Mouse (Mus musculus) MEL (cell line): ENCODE measurements around the gene 4930415O20Rik. TPM values are rescaled to one million over a fixed set of nuclear protein-coding genes. Genes with fewer than 3 reads are reported as not detected.
A peak's percentile ranks its signal among the peaks of the same experiment; 100 is the strongest.

ENCODE experiments used
- DNase-seq: peaks from one replicate; pipeline ENCODE4 v3.0.0; 2011; ENCODE audit warnings: low read depth, low spot score
- H3K27ac ChIP-seq: 2 replicates; pipeline ENCODE4 v1.5.1; 2012; ENCODE audit warnings: low read depth, mild to moderate bottlenecking, control low read depth, low read length, moderate library complexity; ENCODE audit not compliant: control insufficient read depth
- H3K27me3 ChIP-seq, 2 experiments: fragments of 150-350 bp in 1 of 2; sonication (generic) in 1 of 2; 2 replicates each; pipeline ENCODE4 v1.6.1; 2012; ENCODE audit warnings: low read length in 2 of 2, mild to moderate bottlenecking in 2 of 2, improper control_type of control experiment in 1 of 2, moderate library complexity in 1 of 2; ENCODE audit not compliant: insufficient read depth in 2 of 2, control insufficient read depth in 1 of 2
- H3K36me3 ChIP-seq, 2 experiments: 2 replicates each; pipeline ENCODE4 v1.6.1; 2012 to 2014; ENCODE audit warnings: low read length in 2 of 2, improper control_type of control experiment in 1 of 2, inconsistent platforms in 1 of 2, mild to moderate bottlenecking in 1 of 2; ENCODE audit not compliant: insufficient read depth in 2 of 2, control insufficient read depth in 1 of 2
- H3K4me1 ChIP-seq, 2 experiments: fragments of 150-350 bp in 1 of 2; sonication (generic) in 1 of 2; 2 replicates each; pipeline ENCODE4 v1.6.1; 2012; ENCODE audit warnings: low read length in 2 of 2, improper control_type of control experiment in 1 of 2, mild to moderate bottlenecking in 1 of 2; ENCODE audit not compliant: insufficient read depth in 2 of 2, control insufficient read depth in 1 of 2
- H3K4me3 ChIP-seq, 2 experiments: fragments of 150-350 bp in 1 of 2; sonication (generic) in 1 of 2; 2 replicates each; pipeline ENCODE4 v1.5.1; 2012; ENCODE audit warnings: low read depth in 2 of 2, low read length in 2 of 2, mild to moderate bottlenecking in 2 of 2, moderate library complexity in 2 of 2, control low read depth in 1 of 2, improper control_type of control experiment in 1 of 2; ENCODE audit not compliant: control insufficient read depth in 1 of 2, insufficient read depth in 1 of 2
- H3K79me2 ChIP-seq: 2 replicates; pipeline ENCODE4 v1.6.1; 2012; ENCODE audit warnings: mild to moderate bottlenecking, low read length, moderate library complexity; ENCODE audit not compliant: control insufficient read depth, poor library complexity, insufficient read depth
- H3K9ac ChIP-seq: 2 replicates; pipeline ENCODE4 v1.6.1; 2012; ENCODE audit warnings: low read depth, mild to moderate bottlenecking, control low read depth, low read length, moderate library complexity; ENCODE audit not compliant: control insufficient read depth, poor library complexity, severe bottlenecking
- H3K9me3 ChIP-seq: fragments of 150-350 bp; sonication (generic); replicated peaks from 2 replicates; pipeline ENCODE4 v1.6.1; 2012; ENCODE audit warnings: mild to moderate bottlenecking, low read length, improper control_type of control experiment, moderate library complexity; ENCODE audit not compliant: insufficient read depth
- BHLHE40 ChIP-seq: IDR thresholded peaks from 2 replicates; pipeline ENCODE4 v1.6.1; 2012; ENCODE audit warnings: low read depth, mild to moderate bottlenecking, inconsistent platforms, low read length, improper control_type of control experiment, borderline replicate concordance
- CHD1 ChIP-seq: IDR thresholded peaks from 2 replicates; pipeline ENCODE4 v1.6.1; 2012; ENCODE audit warnings: low read depth, mild to moderate bottlenecking, inconsistent platforms, low read length, improper control_type of control experiment
- ELF1 ChIP-seq: IDR thresholded peaks from 2 replicates; pipeline ENCODE4 v1.6.1; 2014; ENCODE audit warnings: low read depth, mild to moderate bottlenecking, inconsistent platforms, low read length, improper control_type of control experiment, moderate library complexity
- EP300 ChIP-seq, 2 experiments: IDR thresholded peaks; 2 replicates each; pipeline ENCODE4 v1.6.1; 2011; ENCODE audit warnings: improper control_type of control experiment in 2 of 2, low read length in 2 of 2, low read depth in 1 of 2, mild to moderate bottlenecking in 1 of 2
- GATA1 ChIP-seq: IDR thresholded peaks from 2 replicates; pipeline ENCODE4 v1.6.1; 2011; ENCODE audit warnings: low read depth, low read length, improper control_type of control experiment
- KAT2A ChIP-seq: conservative IDR thresholded peaks from 2 replicates; pipeline ENCODE4 v1.6.1; 2012; ENCODE audit warnings: low read depth, low read length, improper control_type of control experiment, inconsistent platforms
- MAX ChIP-seq: IDR thresholded peaks from 2 replicates; pipeline ENCODE4 v1.6.1; 2011; ENCODE audit warnings: low read length, improper control_type of control experiment
- MAZ ChIP-seq: IDR thresholded peaks from 2 replicates; pipeline ENCODE4 v1.6.1; 2012; ENCODE audit warnings: low read depth, mild to moderate bottlenecking, inconsistent platforms, low read length, improper control_type of control experiment
- MEF2A ChIP-seq: IDR thresholded peaks from 2 replicates; pipeline ENCODE4 v1.6.1; 2014; ENCODE audit warnings: low read depth, mild to moderate bottlenecking, inconsistent platforms, low read length, improper control_type of control experiment; ENCODE audit not compliant: poor library complexity, insufficient replicate concordance, severe bottlenecking; ENCODE audit errors: extremely low read depth
- MXI1 ChIP-seq: IDR thresholded peaks from 2 replicates; pipeline ENCODE4 v1.6.1; 2011; ENCODE audit warnings: mild to moderate bottlenecking, low read depth, low read length, improper control_type of control experiment
- MYB ChIP-seq: IDR thresholded peaks from 2 replicates; pipeline ENCODE4 v1.6.1; 2011; ENCODE audit warnings: mild to moderate bottlenecking, low read depth, low read length, improper control_type of control experiment
- MYC ChIP-seq: IDR thresholded peaks from 2 replicates; pipeline ENCODE4 v1.6.1; 2011; ENCODE audit warnings: low read depth, mild to moderate bottlenecking, low read length, improper control_type of control experiment, moderate library complexity
- NRF1 ChIP-seq: IDR thresholded peaks from 2 replicates; pipeline ENCODE4 v1.6.1; 2014; ENCODE audit warnings: low read depth, mild to moderate bottlenecking, inconsistent platforms, low read length, improper control_type of control experiment, moderate library complexity; ENCODE audit not compliant: poor library complexity, insufficient read depth, severe bottlenecking
- POLR2A ChIP-seq, 2 experiments: IDR thresholded peaks; 2 replicates each; pipeline ENCODE4 v1.6.1; 2011 to 2012; ENCODE audit warnings: low read length in 2 of 2, mild to moderate bottlenecking in 2 of 2, control low read depth in 1 of 2, improper control_type of control experiment in 1 of 2, low read depth in 1 of 2, moderate library complexity in 1 of 2; ENCODE audit not compliant: control insufficient read depth in 1 of 2, insufficient read depth in 1 of 2, poor library complexity in 1 of 2
- POLR2AphosphoS2 ChIP-seq: IDR thresholded peaks from 2 replicates; pipeline ENCODE4 v1.6.1; 2011; ENCODE audit warnings: low read length, improper control_type of control experiment
- POLR2AphosphoS5 ChIP-seq: IDR thresholded peaks from 2 replicates; pipeline ENCODE4 v1.6.1; 2012; ENCODE audit warnings: low read depth, borderline replicate concordance, mild to moderate bottlenecking, inconsistent platforms, low read length, moderate library complexity, mixed read lengths
- SIN3A ChIP-seq: IDR thresholded peaks from 2 replicates; pipeline ENCODE4 v1.6.1; 2012; ENCODE audit warnings: low read length, improper control_type of control experiment, inconsistent platforms
- SMC3 ChIP-seq: IDR thresholded peaks from 2 replicates; pipeline ENCODE4 v1.6.1; 2011; ENCODE audit warnings: low read depth, low read length, improper control_type of control experiment
- TBP ChIP-seq: IDR thresholded peaks from 2 replicates; pipeline ENCODE4 v1.8.0; 2011; ENCODE audit warnings: low read depth, low read length, improper control_type of control experiment
- TCF12 ChIP-seq: IDR thresholded peaks from 2 replicates; pipeline ENCODE4 v1.6.1; 2014; ENCODE audit warnings: low read depth, mild to moderate bottlenecking, inconsistent platforms, low read length, improper control_type of control experiment, moderate library complexity
- UBTF ChIP-seq: IDR thresholded peaks from 2 replicates; pipeline ENCODE4 v1.6.1; 2012; ENCODE audit warnings: low read depth, mild to moderate bottlenecking, inconsistent platforms, low read length, improper control_type of control experiment, moderate library complexity, borderline replicate concordance; ENCODE audit not compliant: insufficient read depth
- USF1 ChIP-seq: IDR thresholded peaks from 2 replicates; pipeline ENCODE4 v1.6.1; 2014; ENCODE audit warnings: low read depth, mild to moderate bottlenecking, inconsistent platforms, low read length, improper control_type of control experiment, moderate library complexity
- ZC3H11A ChIP-seq: IDR thresholded peaks from 2 replicates; pipeline ENCODE4 v1.6.1; 2012; ENCODE audit warnings: low read depth, mild to moderate bottlenecking, inconsistent platforms, low read length, improper control_type of control experiment
- ZNF384 ChIP-seq: IDR thresholded peaks from 2 replicates; pipeline ENCODE4 v1.6.1; 2012; ENCODE audit warnings: low read depth, mild to moderate bottlenecking, inconsistent platforms, low read length, improper control_type of control experiment
- polyA plus RNA-seq, 2 experiments: library from polyadenylated mRNA; stranded (reverse) in 1 of 2; unstranded in 1 of 2; fragments of >175 nt in 1 of 2; fragments of >200 nt in 1 of 2; gene quantifications; 2 replicates each; pipeline versions ENCODE4 v1.2.1 to v1.2.4; 2012; ENCODE audit warnings: low replicate concordance in 2 of 2, low read depth in 1 of 2; ENCODE audit not compliant: insufficient read length in 2 of 2, insufficient read depth in 1 of 2, missing spikeins in 1 of 2
- total RNA-seq: library from RNA; depleted of rRNA; stranded (reverse); fragments of 300-350 nt; gene quantifications from 2 replicates; pipeline ENCODE4 v1.2.3, GENCODE M21; 2012

Gene 4930415O20Rik
- total and polyA plus RNA-seq, 3 experiments: 0.31 to 0.50 TPM; not detected in 1

DNA sequence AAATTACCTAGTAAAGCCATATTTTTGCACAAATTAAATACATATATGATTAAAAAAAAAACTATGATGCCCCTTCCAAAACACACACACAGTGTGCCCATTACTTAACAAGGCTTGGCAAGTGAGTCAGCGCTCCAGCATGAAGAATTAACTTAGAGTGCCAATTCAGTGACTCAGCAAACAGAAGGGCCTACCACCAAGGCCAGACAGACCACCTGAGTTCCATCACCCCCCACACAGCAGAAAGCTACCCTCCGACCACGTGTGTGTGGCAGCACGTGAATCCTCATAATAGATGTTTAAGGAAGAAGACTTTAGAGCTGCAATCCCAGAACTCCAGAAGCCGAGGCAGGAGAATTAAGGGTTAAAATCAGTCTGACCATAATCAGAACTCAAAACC, 38.5 kb upstream of the 4930415O20Rik start (continued):
- no peak for TF ChIP-seq SMC3
- peak; percentile 97 for TF ChIP-seq MXI1
- TF ChIP-seq, all 39 proteins: peak for 15

DNA sequence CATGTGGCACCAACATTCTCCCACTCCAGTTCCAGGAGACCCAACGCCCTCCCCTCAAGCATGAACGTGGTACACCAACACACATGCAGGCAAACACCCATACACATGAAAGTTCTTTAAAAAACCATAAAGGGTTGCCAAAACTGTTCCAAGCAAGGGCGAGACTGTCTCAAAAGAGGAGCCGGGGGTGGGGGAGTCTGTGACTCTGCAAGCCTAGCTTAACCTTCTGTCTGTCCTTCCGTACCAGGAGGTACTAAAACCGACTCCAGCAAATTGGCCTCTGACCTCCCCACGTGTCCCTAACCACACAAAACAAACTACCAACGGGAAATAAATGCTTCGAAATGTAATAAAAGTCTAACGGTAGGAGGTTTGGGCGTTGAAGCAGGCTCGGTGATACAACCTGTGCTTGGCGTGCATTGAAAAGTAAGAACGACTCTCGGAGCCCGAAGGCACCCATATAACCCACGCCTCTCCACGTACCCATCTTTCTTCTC, 37.7 kb upstream of the 4930415O20Rik start:
- TF ChIP-seq UBTF (0 out of 2 replicates have a peak, but pooled peaks have one; percentile 43), MAX (0 out of 2 replicates have a peak, but pooled peaks have one; percentile 42), SIN3A (peak; percentile 2; the same call in 1 of the 2 replicates), MYC (peak; percentile 19; the same call in 1 of the 2 replicates), USF1 (peak; percentile 33; the same call in 1 of the 2 replicates), POLR2A (IDR thresholded peaks at IDR 0.05; ENCODE audit: control insufficient read depth in 1 of 2, insufficient read depth in 1 of 2, low read depth in 1 of 2, low read length in 2 of 2, poor library complexity in 1 of 2) (0 out of 4 replicates have a peak, but pooled peaks of 1 of the 2 experiments have one; percentile 17), GATA1 (no peak), BHLHE40 (no peak), TBP (0 out of 2 replicates have a peak, but pooled peaks have one; percentile 24)
- peak; percentile 71 for DNase-seq
- peaks cover 42% of the 10 kb centered on the region for H3K79me2 ChIP-seq
- H3K9me3 ChIP-seq: no peaks in the 10 kb centered on the region
- no peaks in the 10 kb centered on the region for H3K27me3 ChIP-seq
- H3K4me1 ChIP-seq: peaks cover 3 to 15% of the 10 kb centered on the region in 2 experiments; a peak in 3 of 4 replicates
- peak overlapping the region; percentile 79 to 85 for H3K4me3 ChIP-seq
- H3K36me3 ChIP-seq: peaks cover 30 to 34% of the 10 kb centered on the region in 2 experiments
- H3K27ac ChIP-seq: peak overlapping the region; percentile 85
- H3K9ac ChIP-seq: peak overlapping the region; percentile 83

DNA sequence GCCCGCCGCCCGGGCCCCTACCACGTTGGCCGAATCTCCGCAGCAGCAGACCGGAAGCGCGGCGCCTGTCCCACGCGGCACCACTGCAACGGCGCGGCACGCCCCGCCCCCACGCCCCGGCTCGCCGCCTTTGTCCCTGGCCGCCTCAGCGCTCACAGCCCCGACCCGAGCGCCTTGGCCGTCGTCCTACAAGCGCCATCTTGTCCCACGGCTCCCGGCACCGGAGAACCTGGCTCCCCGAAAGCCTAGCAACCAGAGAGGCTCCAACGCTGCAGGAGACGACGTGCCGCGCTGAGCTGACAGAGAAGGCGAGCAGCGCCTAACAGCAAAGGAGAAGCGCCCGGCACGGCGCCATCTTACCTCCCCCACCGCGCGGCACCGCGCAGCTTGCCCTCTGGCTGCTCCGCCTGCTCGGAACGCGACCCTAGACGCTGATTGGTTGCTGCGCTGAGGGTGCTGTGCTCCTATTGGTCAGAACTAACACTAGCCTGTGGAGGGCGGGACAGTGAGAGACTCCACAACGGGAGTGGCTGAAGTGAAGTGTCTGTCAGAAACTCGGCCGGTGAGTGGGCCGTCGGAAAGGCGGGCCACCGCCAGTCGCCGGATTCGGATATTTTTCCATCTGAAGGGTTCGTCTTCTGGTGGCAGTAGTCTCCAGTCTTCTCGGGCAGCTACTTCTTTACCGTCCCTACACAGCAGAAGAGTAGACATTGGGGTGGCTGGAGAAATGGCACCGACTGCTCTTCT, 36.8 kb upstream of the 4930415O20Rik start, which contains the start of gene Kansl2:
Kansl2 (minus strand) TSS at position 384 of the 747 bp plus-strand sequence.
- Histone ChIP-seq H3K9me3 (no peaks in the 10 kb centered on the region), H3K9ac (peak within 1 kb of the TSS; percentile 83), H3K27ac (peak within 1 kb of the TSS; percentile 85), H3K27me3 (no peaks in the 10 kb centered on the region), H3K4me1 (peaks cover 3 to 15% of the 10 kb centered on the region in 2 experiments; a peak in 2 of 4 replicates), H3K79me2 (peaks cover 38% of the 10 kb centered on the region), H3K4me3 (peak within 1 kb of the TSS; percentile 79 to 85), H3K36me3 (peaks cover 24 to 30% of the 10 kb centered on the region in 2 experiments)
- peak; percentile 100 for DNase-seq
- TF ChIP-seq USF1 (peak; percentile 27; the same call in 1 of the 2 replicates), POLR2AphosphoS5 (no peak), SIN3A (peak; percentile 55), POLR2AphosphoS2 (peak; percentile 88), GATA1 (no peak), MYC (no peak; the same call in 1 of the 2 replicates), EP300 (IDR thresholded peaks at IDR 0.05; ENCODE audit: low read depth in 1 of 2, low read length in 2 of 2) (no peak; a peak in 1 of 4 replicates), MAZ (peak; percentile 66; the same call in 1 of the 2 replicates), CHD1 (no peak), ELF1 (peak; percentile 70), ZNF384 (no peak), KAT2A (0 out of 2 replicates have a peak, but pooled peaks have one; percentile 23), TCF12 (peak; percentile 25), MAX (peak; percentile 84; the same call in 1 of the 2 replicates), NRF1 (peak; percentile 57), TBP (peak; percentile 94), ZC3H11A (no peak), MEF2A (0 out of 2 replicates have a peak, but pooled peaks have one; percentile 48), MXI1 (peak; percentile 66; the same call in 1 of the 2 replicates), BHLHE40 (no peak; the same call in 1 of the 2 replicates), MYB (no peak)
